Mouse (Mus musculus): ENCODE measurements at regions not wholly inside any gene's neighbourhood (a gene's known extent, or its start where the extent isn't known, plus 50 kb on each side); places are given as distances from the start of the nearest gene placed in this dataset.

DNA sequence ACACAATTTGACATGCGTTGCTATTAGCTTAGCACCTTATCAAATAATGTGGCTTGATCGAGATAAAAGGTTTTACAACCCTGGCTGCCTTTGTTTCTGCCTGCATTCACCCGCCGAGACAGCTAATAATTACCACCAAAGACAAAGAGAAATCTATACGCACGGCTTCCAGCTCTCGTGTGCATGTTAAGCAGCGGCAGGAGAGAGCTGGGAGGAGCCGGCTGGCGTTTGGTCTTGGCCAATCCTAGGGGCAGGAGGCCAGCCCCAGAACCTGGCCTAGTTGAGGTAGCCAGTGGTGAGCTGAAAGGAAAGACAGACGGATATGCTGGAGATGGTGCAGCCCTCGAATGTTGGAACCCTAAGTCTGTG is 164.0 kb downstream of the Rps24 start:
- Histone ChIP-seq H3K4me2 (ENCODE audit: low read length) (no peak overlapping the region), H3K9me3 (ENCODE audit: control insufficient read depth, low read length) (no peaks in the 10 kb centered on the region), H3K4me1 (replicated peaks; ENCODE audit: control insufficient read depth, insufficient read depth, low read length) (no peaks in the 10 kb centered on the region), H3K9ac (ENCODE audit: low read length) (no peak overlapping the region), H3K36me3 (ENCODE audit: control insufficient read depth, insufficient read depth, low read length) (no peaks in the 10 kb centered on the region), H3K27me3 (replicated peaks; ENCODE audit: control insufficient read depth, insufficient read depth, low read length) (no peaks in the 10 kb centered on the region), H3K4me3 (ENCODE audit: low read depth, low read length) (no peak overlapping the region), H3K27ac (ENCODE audit: low read depth) (no peak overlapping the region)
- ATAC-seq (replicated peaks; ENCODE audit: low FRiP score, low TSS enrichment, low read depth) (peak; percentile 55; the same call in 1 of the 2 replicates), DNase-seq (ENCODE audit: low spot score) (peak; percentile 59)
- 34% methylated on average over 12 of the region's 12 CpGs for WGBS

DNA sequence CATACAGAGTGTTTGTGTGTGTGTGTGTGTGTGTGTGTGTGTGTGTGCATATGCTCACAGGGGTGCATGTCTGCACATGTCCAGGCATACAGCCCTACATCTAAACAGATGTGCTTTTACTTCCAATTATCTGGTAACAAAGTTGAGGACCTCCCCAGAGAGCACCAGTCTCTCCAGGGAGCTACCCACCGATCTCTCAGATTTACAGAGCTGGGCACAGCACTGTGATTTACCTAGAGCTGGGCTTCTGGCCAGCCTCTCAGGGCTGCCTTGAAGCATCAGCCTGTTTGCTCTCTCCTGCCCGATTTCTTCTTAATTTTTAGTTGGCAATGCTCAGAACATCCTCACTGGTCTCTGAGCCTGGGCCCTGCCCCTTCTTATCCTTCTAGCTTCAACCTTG is 165.7 kb downstream of the Rps24 start:
- DNase-seq (ENCODE audit: low spot score) (no peak), ATAC-seq (replicated peaks; ENCODE audit: low FRiP score, low TSS enrichment, low read depth) (no peak)
- Histone ChIP-seq H3K27ac (ENCODE audit: low read depth) (no peak overlapping the region), H3K4me3 (ENCODE audit: low read depth, low read length) (no peak overlapping the region), H3K9me3 (ENCODE audit: control insufficient read depth, low read length) (no peaks in the 10 kb centered on the region), H3K27me3 (replicated peaks; ENCODE audit: control insufficient read depth, insufficient read depth, low read length) (no peaks in the 10 kb centered on the region), H3K4me1 (replicated peaks; ENCODE audit: control insufficient read depth, insufficient read depth, low read length) (no peaks in the 10 kb centered on the region), H3K36me3 (ENCODE audit: control insufficient read depth, insufficient read depth, low read length) (no peaks in the 10 kb centered on the region), H3K4me2 (ENCODE audit: low read length) (no peak overlapping the region), H3K9ac (ENCODE audit: low read length) (no peak overlapping the region)
- 71% methylated on average over 2 of the region's 2 CpGs for WGBS

DNA sequence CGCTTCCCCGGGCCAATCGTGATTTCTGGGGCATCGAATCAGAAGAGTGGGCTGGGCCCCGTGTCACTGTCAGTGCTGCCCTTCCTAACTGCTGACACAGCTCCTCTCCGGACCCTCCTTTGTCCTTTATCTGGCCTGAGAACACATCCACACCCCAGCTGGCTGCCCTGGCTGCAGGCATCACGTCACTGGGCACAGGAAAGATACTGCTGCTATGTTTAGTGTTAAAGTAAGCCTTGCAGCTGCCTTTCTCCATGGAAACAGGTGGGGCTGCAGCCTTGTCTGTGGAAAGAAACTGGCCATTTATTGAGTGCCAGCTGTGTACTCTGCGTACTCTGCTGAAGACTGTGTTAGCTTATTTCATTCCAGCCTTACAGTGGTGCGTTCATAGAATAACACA is 168.7 kb downstream of the Rps24 start:
- Histone ChIP-seq H3K27ac (ENCODE audit: low read depth) (no peak overlapping the region), H3K9me3 (ENCODE audit: control insufficient read depth, low read length) (no peaks in the 10 kb centered on the region), H3K9ac (ENCODE audit: low read length) (no peak overlapping the region), H3K27me3 (replicated peaks; ENCODE audit: control insufficient read depth, insufficient read depth, low read length) (no peaks in the 10 kb centered on the region), H3K4me2 (ENCODE audit: low read length) (no peak overlapping the region), H3K4me3 (ENCODE audit: low read depth, low read length) (no peak overlapping the region), H3K36me3 (ENCODE audit: control insufficient read depth, insufficient read depth, low read length) (no peaks in the 10 kb centered on the region), H3K4me1 (replicated peaks; ENCODE audit: control insufficient read depth, insufficient read depth, low read length) (no peaks in the 10 kb centered on the region)
- no peak for ATAC-seq (replicated peaks; ENCODE audit: low FRiP score, low TSS enrichment, low read depth)
- WGBS, result 52% methylated on average over 9 of the region's 9 CpGs
- no peak for DNase-seq (ENCODE audit: low spot score)

DNA sequence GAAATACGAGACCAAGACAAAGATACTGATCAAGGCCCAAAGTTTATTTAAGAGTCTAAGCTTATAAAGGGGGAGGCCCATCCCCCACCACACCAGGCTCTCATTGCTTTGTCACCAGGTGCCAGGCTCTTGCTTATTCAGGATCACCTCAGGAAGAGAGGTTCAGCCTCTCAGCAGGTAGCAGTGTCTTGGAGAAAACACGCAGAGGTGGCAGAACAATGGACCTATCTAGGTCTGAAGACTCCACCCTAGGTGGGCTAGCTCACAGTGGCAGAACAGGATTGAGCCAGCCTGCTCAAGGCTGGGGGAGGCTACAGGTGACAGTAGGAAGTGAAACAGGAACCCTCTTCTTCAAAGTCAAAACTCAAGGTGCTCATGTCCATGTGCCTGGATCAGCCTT is 174.9 kb downstream of the Rps24 start:
- no peaks in the 10 kb centered on the region for H3K9me3 ChIP-seq (ENCODE audit: control insufficient read depth, low read length)
- WGBS, result 82% methylated on average over 2 of the region's 2 CpGs
- no peaks in the 10 kb centered on the region for H3K4me1 ChIP-seq (replicated peaks; ENCODE audit: control insufficient read depth, insufficient read depth, low read length)
- H3K27ac ChIP-seq (ENCODE audit: low read depth), result no peak overlapping the region
- DNase-seq (ENCODE audit: low spot score), result no peak
- no peak overlapping the region for H3K9ac ChIP-seq (ENCODE audit: low read length)
- H3K27me3 ChIP-seq (replicated peaks; ENCODE audit: control insufficient read depth, insufficient read depth, low read length), result no peaks in the 10 kb centered on the region
- H3K4me2 ChIP-seq (ENCODE audit: low read length), result no peak overlapping the region
- H3K4me3 ChIP-seq (ENCODE audit: low read depth, low read length), result no peak overlapping the region
- H3K36me3 ChIP-seq (ENCODE audit: control insufficient read depth, insufficient read depth, low read length), result no peaks in the 10 kb centered on the region
- no peak for ATAC-seq (replicated peaks; ENCODE audit: low FRiP score, low TSS enrichment, low read depth)

DNA sequence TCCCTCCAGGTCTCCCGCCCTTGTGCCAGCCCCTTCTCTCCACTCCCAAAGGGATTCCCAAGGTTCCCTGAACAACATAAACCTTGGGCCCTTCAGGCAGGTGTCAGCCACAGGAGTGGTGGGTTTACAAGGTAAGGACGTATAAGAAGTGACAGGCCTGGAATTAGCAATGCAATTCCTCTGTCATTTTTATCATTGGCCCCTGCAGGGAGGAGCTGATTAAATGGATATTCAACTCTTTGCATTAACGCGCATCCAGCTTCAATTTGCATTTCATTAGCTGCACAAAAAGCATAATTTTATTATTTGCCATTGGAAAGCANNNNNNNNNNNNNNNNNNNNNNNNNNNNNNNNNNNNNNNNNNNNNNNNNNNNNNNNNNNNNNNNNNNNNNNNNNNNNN is 178.3 kb downstream of the Rps24 start:
- no peak overlapping the region for H3K4me3 ChIP-seq (ENCODE audit: low read depth, low read length)
- no peak for DNase-seq (ENCODE audit: low spot score)
- no peak overlapping the region for H3K9ac ChIP-seq (ENCODE audit: low read length)
- WGBS, result 89% methylated on average over 4 of the region's 4 CpGs
- no peak for ATAC-seq (replicated peaks; ENCODE audit: low FRiP score, low TSS enrichment, low read depth)
- no peaks in the 10 kb centered on the region for H3K9me3 ChIP-seq (ENCODE audit: control insufficient read depth, low read length)
- H3K36me3 ChIP-seq (ENCODE audit: control insufficient read depth, insufficient read depth, low read length), result no peaks in the 10 kb centered on the region
- no peak overlapping the region for H3K27ac ChIP-seq (ENCODE audit: low read depth)
- H3K27me3 ChIP-seq (replicated peaks; ENCODE audit: control insufficient read depth, insufficient read depth, low read length), result no peaks in the 10 kb centered on the region
- no peak overlapping the region for H3K4me2 ChIP-seq (ENCODE audit: low read length)
- H3K4me1 ChIP-seq (replicated peaks; ENCODE audit: control insufficient read depth, insufficient read depth, low read length), result no peaks in the 10 kb centered on the region

Measured in intestine, embryonic 14.5 days (tissue).